Mouse (Mus musculus) intestine, postnatal 0 days (tissue): ENCODE results near the gene Vpreb3. TPM values are rescaled to one million over a fixed set of nuclear protein-coding genes. Genes with fewer than 3 reads are reported as not detected.

Experiments used
- ATAC-seq: fragments of 200-750 bp; cut with Nextera tagmentation; 2 replicates; pipeline ENCODE4 v1.8.0; 2017; ENCODE audit warnings: mild to moderate bottlenecking, moderate TSS enrichment, moderate library complexity
- H3K27ac ChIP-seq: fragments of 300-500 bp; sonication (generic); 2 replicates; pipeline ENCODE4 v1.5.1; 2014; ENCODE audit warnings: mild to moderate bottlenecking, low read depth, low read length, moderate library complexity
- H3K27me3 ChIP-seq: fragments of 300-500 bp; sonication (generic); replicated peaks from 2 replicates; pipeline ENCODE4 v1.6.1; 2014; ENCODE audit warnings: low read length, mixed read lengths; ENCODE audit not compliant: control insufficient read depth, insufficient read depth
- H3K36me3 ChIP-seq: fragments of 300-500 bp; sonication (generic); 2 replicates; pipeline ENCODE4 v1.6.1; 2014; ENCODE audit warnings: mild to moderate bottlenecking, moderate library complexity; ENCODE audit not compliant: control insufficient read depth, insufficient read depth
- H3K4me1 ChIP-seq: fragments of 300-500 bp; sonication (generic); replicated peaks from 2 replicates; pipeline ENCODE4 v1.6.1; 2014; ENCODE audit warnings: antibody characterized with exemption, low read length, mixed read lengths; ENCODE audit not compliant: control insufficient read depth, insufficient read depth
- H3K4me2 ChIP-seq: fragments of 300-500 bp; sonication (generic); replicated peaks from 2 replicates; pipeline ENCODE4 v1.6.1; 2014; ENCODE audit warnings: low read depth, mild to moderate bottlenecking, moderate library complexity
- H3K4me3 ChIP-seq: fragments of 300-500 bp; sonication (generic); 2 replicates; pipeline ENCODE4 v1.5.1; 2014; ENCODE audit warnings: low read depth, low read length
- H3K9ac ChIP-seq: fragments of 300-500 bp; sonication (generic); 2 replicates; pipeline ENCODE4 v1.6.1; 2014; ENCODE audit warnings: mild to moderate bottlenecking, low read depth, low read length
- H3K9me3 ChIP-seq: fragments of 300-500 bp; sonication (generic); 2 replicates; pipeline ENCODE4 v1.6.1; 2016; ENCODE audit warnings: mixed run types; ENCODE audit not compliant: control insufficient read depth
- CTCF ChIP-seq: sonication (generic); IDR thresholded peaks from 2 replicates; pipeline ENCODE4 v1.5.1; 2016; ENCODE audit warnings: low read depth, mild to moderate bottlenecking, control low read depth, antibody characterized with exemption, moderate library complexity
- WGBS: fragments of 180-500 bp; shearing (Covaris S2); extraction: QIAGEN DNeasy Blood & Tissue Kit; methylation state at CpG from one replicate; pipeline ENCODE4 v1.1.7; 2014; 5-methylcytosine and 5-hydroxymethylcytosine counted together
- polyA plus RNA-seq: library from polyadenylated mRNA; unstranded; fragments of >200 nt; fragmentation: Nextera tagmentation; extraction: Ambion mirVana; gene quantifications from 2 replicates; pipeline ENCODE4 v1.2.1, GENCODE M21; 2015

Gene Vpreb3
- polyA plus RNA-seq, 1 experiment from 2014 or later: not detected

DNA sequence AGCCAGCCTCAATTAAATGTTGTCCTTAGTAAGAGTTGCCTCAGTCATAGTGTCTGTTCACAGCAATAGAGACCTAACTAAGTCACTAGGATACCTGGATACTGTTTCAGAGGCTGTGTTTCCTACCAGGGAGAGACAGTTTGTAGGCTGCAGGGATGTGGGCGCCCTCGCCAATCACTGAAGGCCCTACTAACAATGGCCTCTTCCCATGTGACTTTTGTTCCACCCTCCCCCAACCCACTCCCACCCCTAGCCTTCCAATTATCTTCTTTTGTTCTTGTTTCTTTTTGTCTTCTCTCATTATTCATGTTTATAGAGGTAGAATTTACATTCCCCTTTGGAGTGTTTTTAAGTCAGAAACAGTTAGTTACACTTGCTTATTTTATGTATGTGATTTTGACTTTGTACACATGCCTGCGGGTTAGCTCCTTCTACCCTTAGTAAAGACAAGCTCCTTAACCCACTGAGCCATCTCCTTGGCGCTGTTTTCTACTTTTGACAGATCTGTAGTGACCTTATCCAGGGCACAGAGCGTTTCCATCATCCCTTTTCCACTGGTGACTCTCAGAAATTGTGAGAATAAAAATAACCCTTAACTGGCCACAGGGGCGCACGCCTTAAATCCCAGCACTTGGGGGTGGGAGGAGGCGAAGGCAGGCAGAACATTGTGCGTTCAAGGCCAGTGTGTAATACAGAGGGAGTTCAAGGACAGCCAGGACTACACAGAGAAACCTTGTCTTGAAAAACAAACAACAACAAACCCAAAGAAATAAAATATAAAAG lies 1.6 kb upstream of the Vpreb3 start:
- no peak overlapping the region for H3K4me3 ChIP-seq
- H3K4me1 ChIP-seq: no peaks in the 10 kb centered on the region
- TF ChIP-seq CTCF: no peak
- H3K27ac ChIP-seq: no peak overlapping the region
- no peaks in the 10 kb centered on the region for H3K27me3 ChIP-seq
- no peaks in the 10 kb centered on the region for H3K36me3 ChIP-seq
- H3K9me3 ChIP-seq: no peaks in the 10 kb centered on the region
- H3K9ac ChIP-seq: no peak overlapping the region
- no peak for ATAC-seq
- WGBS: 82% methylated on average over 9 of the region's 9 CpGs
- H3K4me2 ChIP-seq: no peak overlapping the region

DNA sequence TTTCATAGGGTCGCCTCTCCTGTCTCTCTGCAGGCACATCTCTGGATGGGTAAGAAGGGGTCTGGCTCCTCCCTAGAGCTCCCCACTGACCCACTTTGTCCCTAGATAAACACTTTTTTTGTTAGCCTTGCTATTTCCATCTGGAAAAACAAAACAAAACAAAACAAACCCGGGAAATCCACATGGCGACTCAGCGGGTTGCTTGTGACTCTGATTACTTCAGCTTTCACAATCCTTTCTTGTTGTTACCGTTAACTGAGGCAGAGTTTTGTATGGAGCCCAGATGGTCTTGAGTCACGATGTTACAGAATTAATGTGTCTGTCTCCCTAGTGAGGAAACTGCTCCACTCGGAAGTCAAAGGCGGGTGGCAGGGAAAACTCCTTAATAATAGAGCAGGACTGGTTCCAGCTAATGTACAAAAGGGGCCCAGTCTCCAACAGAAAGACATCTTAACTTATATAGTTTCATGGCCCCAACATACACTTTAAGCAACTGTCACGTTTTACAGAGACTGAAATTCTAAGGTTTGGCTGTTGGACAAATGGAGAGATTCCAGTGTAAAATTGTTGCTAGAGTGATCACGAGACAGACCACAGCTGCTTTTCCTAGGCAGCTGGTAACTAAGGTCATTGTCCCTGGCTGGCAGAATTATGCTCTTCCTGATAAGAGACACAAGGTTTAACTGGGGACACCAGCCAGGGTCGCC lies 1.4 kb downstream of the Vpreb3 start:
- 0 out of 2 replicates have a peak overlapping the region, but pooled peaks have one; percentile 3 for H3K4me2 ChIP-seq
- H3K27me3 ChIP-seq: no peaks in the 10 kb centered on the region
- H3K4me3 ChIP-seq: no peak overlapping the region
- no peak for ATAC-seq
- no peaks in the 10 kb centered on the region for H3K9me3 ChIP-seq
- H3K9ac ChIP-seq: no peak overlapping the region
- no peaks in the 10 kb centered on the region for H3K36me3 ChIP-seq
- H3K27ac ChIP-seq: no peak overlapping the region
- H3K4me1 ChIP-seq: no peaks in the 10 kb centered on the region
- TF ChIP-seq CTCF: no peak
- whole genome bisulfite sequencing: 37% methylated on average over 11 of the region's 11 CpGs

- Histone ChIP-seq H3K4me2 (no peak overlapping the region), H3K9ac (no peak overlapping the region), H3K4me1 (no peaks in the 10 kb centered on the region), H3K4me3 (no peak overlapping the region), H3K27ac (no peak overlapping the region), H3K9me3 (no peaks in the 10 kb centered on the region), H3K36me3 (no peaks in the 10 kb centered on the region), H3K27me3 (no peaks in the 10 kb centered on the region)
- no peak for TF ChIP-seq CTCF
- WGBS: 96% methylated on average over 7 of the region's 7 CpGs
- no peak for ATAC-seq
Measured at GRCm38 (mm10) chr10:75945213-75945612, 2.4 kb downstream of the Vpreb3 start.

DNA sequence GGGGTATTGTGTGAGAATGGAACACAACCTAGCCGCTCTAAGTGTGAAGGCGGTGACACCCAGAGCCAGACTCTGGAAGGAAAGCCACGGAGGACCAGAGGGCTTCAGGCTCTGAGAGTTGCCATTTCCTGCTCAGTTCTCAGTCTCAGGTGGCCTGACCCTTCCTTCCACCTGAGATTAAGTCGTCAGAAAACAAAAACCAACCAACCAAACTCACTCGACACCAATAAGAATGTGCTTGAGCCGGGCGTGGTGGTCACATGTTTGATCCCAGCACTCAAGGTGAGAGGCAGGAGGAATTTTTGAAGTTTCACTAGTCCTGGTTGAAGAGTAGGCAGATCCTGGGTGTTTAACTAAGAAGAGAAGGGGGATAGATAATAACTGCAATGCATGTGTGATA lies 3.0 kb downstream of the Vpreb3 start:
- no peaks in the 10 kb centered on the region for H3K36me3 ChIP-seq
- no peak for ATAC-seq

DNA sequence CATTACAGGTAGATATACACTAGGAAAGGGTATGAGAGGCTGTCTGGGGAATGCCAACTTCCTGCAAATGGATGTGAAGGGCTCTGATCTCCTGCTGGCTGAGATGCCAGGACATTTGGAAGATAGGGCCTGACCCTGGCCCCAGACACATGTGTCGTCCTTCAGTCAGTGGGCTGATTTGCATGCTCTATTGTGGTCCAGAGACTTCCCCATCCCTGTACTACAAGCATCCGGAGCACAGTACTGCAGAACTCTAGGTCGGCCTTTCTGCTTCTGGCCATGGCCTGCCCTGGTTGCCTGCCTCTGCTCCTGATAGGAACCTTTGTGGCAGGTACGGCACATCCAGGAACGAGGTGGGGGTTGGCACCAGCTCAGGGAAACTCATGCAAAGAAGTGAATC lies 5.2 kb downstream of the Vpreb3 start:
- 84% methylated on average over 5 of the region's 5 CpGs for WGBS
- H3K9me3 ChIP-seq: no peaks in the 10 kb centered on the region
- no peak for ATAC-seq
- no peak overlapping the region for H3K4me3 ChIP-seq
- H3K36me3 ChIP-seq: no peaks in the 10 kb centered on the region
- H3K4me2 ChIP-seq: no peak overlapping the region
- H3K9ac ChIP-seq: no peak overlapping the region
- TF ChIP-seq CTCF: no peak
- peaks cover 10% of the 10 kb centered on the region; the same call in 1 of the 2 replicates for H3K27me3 ChIP-seq
- no peak overlapping the region for H3K27ac ChIP-seq
- H3K4me1 ChIP-seq: no peaks in the 10 kb centered on the region

More for the DNA sequence above, 3.0 kb downstream of the Vpreb3 start:
- Histone ChIP-seq H3K4me3 (no peak overlapping the region), H3K27me3 (peaks cover 4% of the 10 kb centered on the region; the same call in 1 of the 2 replicates), H3K4me1 (no peaks in the 10 kb centered on the region), H3K9ac (no peak overlapping the region), H3K9me3 (no peaks in the 10 kb centered on the region), H3K27ac (no peak overlapping the region), H3K4me2 (no peak overlapping the region)
- no peak for TF ChIP-seq CTCF
- WGBS: 65% methylated on average over 7 of the region's 7 CpGs
